Mouse (Mus musculus): ENCODE measurements around the gene Galns. TPM values are rescaled to one million over a fixed set of nuclear protein-coding genes. Genes with fewer than 3 reads are reported as not detected.

Galns gene
- total and polyA plus RNA-seq, 3 experiments, result 16.4 to 25.6 (median 25.6) TPM

GRCm38 (mm10) chr8:122640825-122641224 is 29.6 kb upstream of the Galns start:
- DNase-seq (ENCODE audit: extremely low read depth), result no peak
- dilution Hi-C loops (cut with MboI; ENCODE audit: extremely low pct_ligation_motif_present, extremely low pct_unique_long_range_greater_than_20kb, low sequenced_read_pairs), result no loop called here
- no peaks in the 10 kb centered on the region for H3K27me3 ChIP-seq (replicated peaks)
- H3K4me3 ChIP-seq (replicated peaks in 1 of 3; ENCODE audit: low read depth in 2 of 3, low read length in 2 of 3, poor library complexity in 1 of 3), result no peak overlapping the region
- no peak overlapping the region for H3K27ac ChIP-seq (ENCODE audit: insufficient read depth, low read depth)
- in situ Hi-C loops (cut with MboI; ENCODE audit: low pct_ligation_motif_present, low pct_unique_long_range_greater_than_20kb, low sequenced_read_pairs), result no loop called here
- TF ChIP-seq MEF2A (IDR thresholded peaks at IDR 0.05; ENCODE audit: borderline replicate concordance, low read depth, low read length) (no peak), SIN3A (IDR thresholded peaks at IDR 0.05; ENCODE audit: low read length) (no peak), NRF1 (IDR thresholded peaks at IDR 0.05; ENCODE audit: low read depth, low read length) (no peak), KAT2A (IDR thresholded peaks at IDR 0.05; ENCODE audit: insufficient replicate concordance, low read length) (no peak), TCF12 (IDR thresholded peaks at IDR 0.05; ENCODE audit: low read depth, low read length) (no peak), TBP (conservative IDR thresholded peaks at IDR 0.05; ENCODE audit: low read depth, low read length) (no peak), MAFK (IDR thresholded peaks at IDR 0.05; ENCODE audit: insufficient replicate concordance, low read length) (no peak), NELFE (IDR thresholded peaks at IDR 0.05; ENCODE audit: low read depth, low read length) (no peak), ZKSCAN1 (IDR thresholded peaks at IDR 0.05; ENCODE audit: borderline replicate concordance, low read depth, low read length) (no peak), ETS1 (conservative IDR thresholded peaks at IDR 0.05; ENCODE audit: low read depth, low read length) (no peak), RAD21 (IDR thresholded peaks at IDR 0.05; ENCODE audit: low read depth, low read length) (no peak), E2F4 (IDR thresholded peaks at IDR 0.05; ENCODE audit: insufficient replicate concordance, low read depth, low read length) (no peak), SMC3 (IDR thresholded peaks at IDR 0.05; ENCODE audit: low read depth, low read length) (no peak), PAX5 (IDR thresholded peaks at IDR 0.05; ENCODE audit: low read length) (no peak), ZNF384 (IDR thresholded peaks at IDR 0.05; ENCODE audit: low read depth, low read length) (no peak), ELF1 (IDR thresholded peaks at IDR 0.05; ENCODE audit: low read depth, low read length) (no peak), ZC3H11A (IDR thresholded peaks at IDR 0.05; ENCODE audit: low read depth, low read length) (no peak)
- no peak overlapping the region for H3K4me2 ChIP-seq (ENCODE audit: insufficient read depth, low read depth, poor library complexity, severe bottlenecking)
- H3K9ac ChIP-seq (ENCODE audit: insufficient read depth, low read depth), result no peak overlapping the region
- H3K36me3 ChIP-seq (replicated peaks in 1 of 2; ENCODE audit: control insufficient read depth in 1 of 2, insufficient read depth in 1 of 2, low read length in 1 of 2), result peaks cover 85 to 100% of the 10 kb centered on the region in 2 experiments
- peaks cover 0 to 18% of the 10 kb centered on the region in 2 experiments; a peak in 2 of 4 replicates for H3K4me1 ChIP-seq (ENCODE audit: control insufficient read depth in 1 of 2, insufficient read depth in 2 of 2)
- H3K79me2 ChIP-seq (replicated peaks; ENCODE audit: control insufficient read depth, extremely low read depth, insufficient read depth, poor library complexity, severe bottlenecking), result no peaks in the 10 kb centered on the region
- H3K9me3 ChIP-seq (replicated peaks; ENCODE audit: low read length), result no peaks in the 10 kb centered on the region

DNA sequence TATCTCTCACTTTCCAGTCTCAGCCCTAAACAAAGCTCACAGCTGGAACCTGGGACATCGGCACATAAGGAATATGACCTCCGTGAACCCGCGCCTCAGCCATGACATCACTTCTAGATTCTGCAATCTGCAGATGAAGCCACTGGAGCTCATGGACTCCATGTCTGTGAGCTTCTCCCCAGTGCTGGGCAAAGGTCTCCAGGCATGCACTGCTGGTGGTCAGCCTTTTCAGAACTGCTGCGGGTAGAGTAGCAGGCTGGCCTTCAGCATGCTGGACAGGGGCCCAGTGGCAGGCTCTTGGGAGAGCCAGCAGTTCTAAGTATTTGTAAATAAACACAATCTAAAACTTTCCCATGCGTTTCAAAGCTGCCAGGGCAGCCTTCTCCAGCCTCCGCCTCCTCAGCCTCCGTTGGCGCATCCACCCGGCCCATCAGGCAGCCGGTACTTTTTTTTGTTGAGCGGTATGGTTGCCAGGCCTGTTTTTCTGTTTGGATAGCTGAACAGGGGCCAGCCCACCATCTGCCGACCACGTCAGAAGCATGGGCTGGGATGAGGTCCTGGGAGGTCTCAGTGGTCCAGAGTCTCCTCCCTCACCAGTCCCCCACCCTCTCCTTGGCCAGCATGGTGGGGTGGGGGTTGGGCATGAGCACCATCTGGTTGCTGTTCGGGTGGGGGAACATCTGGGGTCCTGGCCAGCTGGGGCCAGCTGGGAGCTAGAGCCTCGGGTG is 28.4 kb upstream of the Galns start:
- Histone ChIP-seq H3K79me2 (replicated peaks; ENCODE audit: control insufficient read depth, extremely low read depth, insufficient read depth, poor library complexity, severe bottlenecking) (no peaks in the 10 kb centered on the region), H3K36me3 (replicated peaks in 1 of 2; ENCODE audit: control insufficient read depth in 1 of 2, insufficient read depth in 1 of 2, low read length in 1 of 2) (peaks cover 92 to 100% of the 10 kb centered on the region in 2 experiments), H3K27me3 (replicated peaks) (no peaks in the 10 kb centered on the region), H3K9ac (ENCODE audit: insufficient read depth, low read depth) (no peak overlapping the region), H3K9me3 (replicated peaks; ENCODE audit: low read length) (no peaks in the 10 kb centered on the region), H3K4me3 (replicated peaks in 1 of 3; ENCODE audit: low read depth in 2 of 3, low read length in 2 of 3, poor library complexity in 1 of 3) (no peak overlapping the region), H3K4me1 (ENCODE audit: control insufficient read depth in 1 of 2, insufficient read depth in 2 of 2) (peaks cover 0 to 6% of the 10 kb centered on the region in 2 experiments; a peak in 2 of 4 replicates), H3K4me2 (ENCODE audit: insufficient read depth, low read depth, poor library complexity, severe bottlenecking) (no peak overlapping the region), H3K27ac (ENCODE audit: insufficient read depth, low read depth) (no peak overlapping the region)
- no peak for DNase-seq (ENCODE audit: extremely low read depth)
- TF ChIP-seq MAX (IDR thresholded peaks at IDR 0.05; ENCODE audit: low read length) (no peak), ZMIZ1 (IDR thresholded peaks at IDR 0.05; ENCODE audit: low read depth, low read length) (no peak), NRF1 (IDR thresholded peaks at IDR 0.05; ENCODE audit: low read depth, low read length) (no peak), ZKSCAN1 (IDR thresholded peaks at IDR 0.05; ENCODE audit: borderline replicate concordance, low read depth, low read length) (no peak), RAD21 (IDR thresholded peaks at IDR 0.05; ENCODE audit: low read depth, low read length) (no peak), GABPA (IDR thresholded peaks at IDR 0.05; ENCODE audit: insufficient replicate concordance, low read depth, low read length) (no peak), PAX5 (IDR thresholded peaks at IDR 0.05; ENCODE audit: low read length) (no peak), ZC3H11A (IDR thresholded peaks at IDR 0.05; ENCODE audit: low read depth, low read length) (no peak), JUND (conservative IDR thresholded peaks at IDR 0.05; ENCODE audit: low read depth, low read length) (no peak), ZNF384 (IDR thresholded peaks at IDR 0.05; ENCODE audit: low read depth, low read length) (no peak), USF2 (conservative IDR thresholded peaks at IDR 0.05; ENCODE audit: low read depth, low read length) (no peak), TCF12 (IDR thresholded peaks at IDR 0.05; ENCODE audit: low read depth, low read length) (no peak)
- dilution Hi-C loops (cut with MboI; ENCODE audit: extremely low pct_ligation_motif_present, extremely low pct_unique_long_range_greater_than_20kb, low sequenced_read_pairs), result no loop called here
- in situ Hi-C loops (cut with MboI; ENCODE audit: low pct_ligation_motif_present, low pct_unique_long_range_greater_than_20kb, low sequenced_read_pairs), result no loop called here
